Mouse (Mus musculus): ENCODE data around the gene Azi2.

Azi2 gene

DNA sequence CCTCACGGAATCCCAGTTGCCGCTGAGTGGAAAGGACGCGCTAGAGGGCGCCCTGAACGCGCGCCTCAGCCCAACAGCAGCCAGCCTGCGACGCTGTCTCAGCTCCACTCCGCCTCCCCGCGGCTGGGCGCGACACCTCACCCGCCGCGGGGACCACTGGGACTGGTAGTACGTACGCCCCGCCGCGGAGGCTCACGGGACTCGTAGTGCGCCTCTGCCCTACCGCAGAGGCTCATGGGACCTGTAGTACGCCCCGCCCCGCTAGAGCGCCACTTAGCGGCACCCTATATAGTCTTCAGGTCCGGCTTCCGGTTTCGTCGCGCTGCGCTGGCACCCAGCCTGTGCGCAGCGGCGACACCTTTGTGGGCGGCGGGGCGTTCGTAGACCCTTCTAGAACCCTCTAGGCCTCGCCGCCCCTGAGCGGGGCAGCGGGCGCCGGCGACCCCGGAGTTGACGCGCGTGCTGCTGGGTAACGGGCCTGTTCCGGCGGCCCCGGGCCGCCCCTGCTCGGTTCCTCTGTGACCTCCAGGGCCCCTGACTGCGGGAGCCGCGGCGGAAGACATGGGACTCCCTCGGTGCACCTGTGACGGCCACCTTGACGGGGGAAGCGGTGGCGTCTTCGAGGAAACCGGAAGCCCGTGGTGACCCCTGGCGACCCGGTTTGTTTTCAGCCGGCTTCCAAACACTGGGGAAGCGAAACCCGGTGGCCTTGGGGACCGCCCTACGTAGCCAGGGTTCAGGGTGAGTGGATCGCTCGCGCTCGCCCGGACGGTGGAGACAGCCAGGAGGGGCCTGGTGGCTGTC is at the start of gene Azi2:
Gene Azi2, plus strand, starts transcription at position 282 of the 804 bp plus-strand sequence.
- in situ Hi-C loops (cut with MboI, MseI), result loop anchor here (5.0 to 25.0 kb wide), 3 partner anchors 117 to 1897 kb away; partner anchors contain the start of genes Gorasp1 (in 1 of the 2) and Ttc21a (in 1 of the 2)

- in situ Hi-C loops (cut with MboI, MseI), result no loop called here
Observed at GRCm38 (mm10) chr9:117996631-117997030, 43.7 kb upstream of the Azi2 start.

DNA sequence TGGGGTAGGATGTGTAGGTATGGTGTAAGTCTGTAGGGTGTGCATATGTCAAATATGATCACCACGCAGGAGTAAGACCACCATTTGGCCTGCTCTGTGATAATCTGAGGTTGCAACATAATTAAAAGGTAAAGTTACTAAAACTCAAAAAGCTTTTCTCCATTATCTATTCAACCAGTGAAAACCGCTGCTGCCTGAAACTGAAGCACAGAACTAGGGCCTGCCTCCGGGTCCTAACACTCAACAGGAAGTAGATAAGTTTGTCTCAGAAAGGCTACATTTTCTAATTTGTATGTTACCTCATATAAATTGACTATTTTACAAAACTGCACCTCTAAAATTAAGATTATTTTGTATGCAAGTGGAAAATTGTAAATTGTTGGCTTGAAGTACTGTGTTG is 38.8 kb upstream of the Azi2 start:
- in situ Hi-C loops (cut with MboI, MseI), result no loop called here

DNA sequence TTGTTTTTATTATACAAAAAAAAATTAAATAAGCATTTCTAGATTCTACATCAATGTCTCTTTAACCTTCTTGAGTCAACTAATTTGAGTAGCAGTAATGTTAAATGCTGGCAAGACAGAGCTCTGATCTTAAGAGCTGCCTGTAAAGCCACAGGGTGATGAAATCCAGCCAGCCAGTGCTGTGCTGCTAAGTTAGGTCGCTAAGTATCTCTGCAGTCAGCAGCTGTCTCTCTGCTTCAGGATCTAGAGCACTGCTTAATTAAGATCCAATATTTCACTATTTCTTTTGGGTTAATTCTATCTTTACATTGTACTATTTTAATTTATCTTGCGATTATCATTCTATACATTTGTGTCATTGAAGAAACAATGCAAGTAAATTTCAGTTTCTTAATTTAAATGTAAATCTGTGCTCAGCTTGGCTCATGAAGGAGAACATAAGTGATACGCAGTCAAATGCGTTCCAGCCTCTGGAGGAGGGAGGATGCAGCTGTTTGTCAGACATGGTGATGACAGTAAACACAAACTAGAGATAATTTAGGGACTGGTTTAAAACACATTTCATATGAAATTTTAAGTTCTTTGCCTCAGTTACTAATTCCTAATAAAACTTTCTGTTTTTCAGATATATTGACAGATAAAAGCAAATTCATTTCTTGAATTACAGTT is 36.9 kb upstream of the Azi2 start:
- in situ Hi-C loops (cut with MboI, MseI), result no loop called here

DNA sequence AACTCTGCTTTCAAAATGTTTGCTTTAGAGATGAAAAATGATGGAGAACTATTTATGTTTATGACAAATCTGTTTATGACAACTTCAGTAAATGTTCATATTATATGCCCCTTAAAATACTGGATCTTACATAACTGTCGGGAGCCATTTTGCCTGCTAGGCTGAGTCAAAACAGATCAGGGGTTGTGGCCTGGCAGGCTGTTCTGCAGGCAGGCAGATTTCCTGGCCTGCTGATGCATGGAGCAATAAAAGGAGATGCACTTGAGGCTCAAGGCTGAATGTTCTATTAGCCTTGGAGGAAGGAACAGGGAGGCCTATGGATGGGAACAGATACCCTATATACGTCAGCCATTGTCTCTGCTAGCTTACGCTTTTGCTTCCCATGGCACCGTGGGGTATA is 36.4 kb upstream of the Azi2 start:
- in situ Hi-C loops (cut with MboI, MseI), result no loop called here

- in situ Hi-C loops (cut with MboI, MseI), result no loop called here
Observed at GRCm38 (mm10) chr9:118012928-118013327, 27.4 kb upstream of the Azi2 start.

GRCm38 (mm10) chr9:118024966-118025365 is 15.3 kb upstream of the Azi2 start:
- in situ Hi-C loops (cut with MboI, MseI), result loop anchor here in 1 of 2 experiments (25.0 kb wide), 1 partner anchor 1912 kb away; the partner anchor contains the start of genes Gorasp1 and Ttc21a

DNA sequence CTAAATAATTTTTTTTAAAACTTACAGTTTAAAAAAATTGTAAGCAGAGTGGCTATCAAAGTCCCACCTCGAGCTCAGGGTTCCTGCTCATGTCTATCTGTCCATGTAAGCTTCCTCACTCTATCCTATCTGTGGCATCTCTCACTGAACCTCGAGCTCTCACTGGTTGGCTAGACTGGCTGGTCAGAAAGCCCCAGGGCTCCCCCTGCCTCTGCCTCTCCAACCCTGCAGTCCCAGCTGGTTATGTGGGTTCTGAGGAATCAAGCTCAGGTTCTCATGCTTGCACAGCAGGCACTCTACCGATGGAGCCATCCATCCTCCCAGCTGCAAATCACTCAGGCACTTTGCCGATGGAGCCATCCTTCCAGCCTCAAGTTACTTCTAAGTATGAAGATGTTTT is 10.8 kb upstream of the Azi2 start:
- in situ Hi-C loops (cut with MboI, MseI), result loop anchor here in 1 of 2 experiments (25.0 kb wide), 1 partner anchor 1908 kb away; the partner anchor contains the start of genes Gorasp1 and Ttc21a

GRCm38 (mm10) chr9:118030252-118030651 is 10.0 kb upstream of the Azi2 start:
- in situ Hi-C loops (cut with MboI, MseI), result loop anchor here (10.0 to 25.0 kb wide), 2 partner anchors 165 to 1907 kb away; partner anchors contain the start of genes Gorasp1 (in 1 of the 2) and Ttc21a (in 1 of the 2)

DNA sequence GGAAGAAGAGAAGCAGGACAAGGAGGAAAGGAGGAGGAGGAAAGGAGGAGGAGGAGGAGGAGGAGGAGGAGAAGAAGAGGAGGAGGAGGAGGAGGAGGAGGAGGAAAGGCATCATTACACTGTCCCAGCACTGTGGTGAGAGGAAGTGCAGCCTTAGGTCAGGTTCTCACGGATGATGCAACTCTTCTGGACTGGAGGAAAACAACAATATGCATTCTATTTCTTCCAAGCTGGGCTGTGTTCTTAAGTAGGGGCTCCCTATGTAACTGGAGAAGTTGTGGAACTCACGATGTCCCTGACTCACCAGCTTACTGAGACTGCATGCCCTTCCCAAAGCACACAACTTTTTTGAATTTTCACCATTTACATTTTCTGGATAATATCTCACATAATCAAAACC is 8.6 kb upstream of the Azi2 start:
- in situ Hi-C loops (cut with MboI, MseI), result loop anchor here (10.0 to 25.0 kb wide), 2 partner anchors 167 to 1906 kb away; partner anchors contain the start of genes Gorasp1 (in 1 of the 2) and Ttc21a (in 1 of the 2)

- in situ Hi-C loops (cut with MboI, MseI), result loop anchor here (5.0 to 25.0 kb wide), 3 partner anchors 128 to 1902 kb away; partner anchors contain the start of genes Gorasp1 (in 1 of the 2) and Ttc21a (in 1 of the 2)
Observed at GRCm38 (mm10) chr9:118034990-118035389, 5.3 kb upstream of the Azi2 start.

- in situ Hi-C loops (cut with MboI, MseI), result loop anchor here (5.0 to 25.0 kb wide), 3 partner anchors 116 to 1896 kb away; partner anchors contain the start of genes Gorasp1 (in 1 of the 2) and Ttc21a (in 1 of the 2)
Observed at GRCm38 (mm10) chr9:118041022-118041400, 712 bp downstream of the Azi2 start.

- in situ Hi-C loops (cut with MboI, MseI), result loop anchor here (5.0 to 25.0 kb wide), 3 partner anchors 116 to 1896 kb away; partner anchors contain the start of genes Gorasp1 (in 1 of the 2) and Ttc21a (in 1 of the 2)
Observed at GRCm38 (mm10) chr9:118041646-118042045, 1.3 kb downstream of the Azi2 start.

GRCm38 (mm10) chr9:118042738-118043137 is 2.4 kb downstream of the Azi2 start:
- in situ Hi-C loops (cut with MboI, MseI), result loop anchor here (5.0 to 25.0 kb wide), 3 partner anchors 115 to 1895 kb away; partner anchors contain the start of genes Gorasp1 (in 1 of the 2) and Ttc21a (in 1 of the 2)

DNA sequence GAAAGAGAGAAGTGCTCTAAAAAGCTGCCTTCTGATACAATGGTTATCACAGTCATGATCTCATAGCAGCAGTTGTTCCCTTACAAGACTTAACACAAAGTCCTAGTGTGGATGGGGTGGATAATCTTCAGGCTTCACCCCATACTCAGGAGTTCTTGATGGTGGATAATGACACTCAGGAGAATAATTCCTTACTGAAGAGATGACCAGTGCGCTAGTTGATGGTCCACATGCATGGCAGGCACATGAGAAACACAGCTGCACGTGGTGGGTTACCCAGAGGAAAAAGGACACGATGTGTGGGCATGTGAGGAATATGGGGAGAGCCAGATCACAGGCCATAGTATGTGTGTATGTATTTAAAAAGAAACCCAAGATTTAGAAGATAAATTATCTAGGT is 3.3 kb downstream of the Azi2 start:
- in situ Hi-C loops (cut with MboI, MseI), result loop anchor here (5.0 to 25.0 kb wide), 3 partner anchors 114 to 1894 kb away; partner anchors contain the start of genes Gorasp1 (in 1 of the 2) and Ttc21a (in 1 of the 2)

DNA sequence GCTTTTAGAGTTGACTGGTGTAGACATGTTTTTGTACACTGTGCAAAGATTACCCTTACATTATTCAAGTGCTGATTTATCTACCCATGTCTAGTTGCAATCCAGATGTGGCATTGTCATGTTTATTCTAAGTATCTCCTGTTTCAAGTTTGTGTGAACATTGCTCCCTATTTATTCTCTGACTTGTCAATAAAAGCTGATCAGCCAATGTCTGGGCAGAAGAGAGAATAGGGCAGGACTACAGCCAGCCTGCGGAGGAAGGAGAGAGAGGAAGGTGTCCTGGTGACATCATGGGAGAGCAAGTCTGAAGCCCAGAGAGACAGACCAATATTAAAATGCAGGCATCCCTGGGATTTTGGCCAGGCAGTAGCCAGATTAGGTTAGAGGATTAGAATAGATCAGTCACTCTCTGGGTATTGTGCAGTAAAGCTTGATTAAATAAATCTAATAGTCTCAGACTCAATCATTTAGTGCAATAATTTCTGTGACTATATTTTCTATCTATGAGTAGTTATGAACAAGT is 4.8 kb downstream of the Azi2 start:
- in situ Hi-C loops (cut with MboI, MseI), result loop anchor here in 1 of 2 experiments (25.0 kb wide), 1 partner anchor 1892 kb away; the partner anchor contains the start of genes Gorasp1 and Ttc21a

GRCm38 (mm10) chr9:118053286-118053685 is 13.0 kb downstream of the Azi2 start:
- in situ Hi-C loops (cut with MboI, MseI), result loop anchor here in 1 of 2 experiments (5.0 kb wide), 1 partner anchor 104 kb away; no protein-coding TSS in a partner anchor

DNA sequence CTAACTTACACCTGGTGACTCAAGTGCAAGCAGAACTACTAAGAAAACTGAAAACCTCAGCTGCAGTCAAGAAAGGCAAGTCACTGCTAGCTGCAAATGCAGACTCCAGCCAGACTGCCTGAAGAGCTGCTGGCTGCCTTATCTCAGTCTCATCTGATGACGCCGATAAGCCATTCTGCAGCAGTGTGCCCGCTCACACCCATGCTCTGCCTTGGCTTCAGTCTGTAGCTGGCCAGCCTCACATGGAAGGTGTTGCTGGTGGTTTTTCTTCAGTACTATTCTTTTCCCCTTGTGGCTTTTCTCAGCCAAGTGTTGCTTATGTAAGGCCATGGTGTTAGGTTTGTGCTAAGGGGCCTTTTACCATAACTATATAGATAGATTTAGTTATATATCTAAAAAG is 18.8 kb downstream of the Azi2 start:
- in situ Hi-C loops (cut with MboI, MseI), result no loop called here

DNA sequence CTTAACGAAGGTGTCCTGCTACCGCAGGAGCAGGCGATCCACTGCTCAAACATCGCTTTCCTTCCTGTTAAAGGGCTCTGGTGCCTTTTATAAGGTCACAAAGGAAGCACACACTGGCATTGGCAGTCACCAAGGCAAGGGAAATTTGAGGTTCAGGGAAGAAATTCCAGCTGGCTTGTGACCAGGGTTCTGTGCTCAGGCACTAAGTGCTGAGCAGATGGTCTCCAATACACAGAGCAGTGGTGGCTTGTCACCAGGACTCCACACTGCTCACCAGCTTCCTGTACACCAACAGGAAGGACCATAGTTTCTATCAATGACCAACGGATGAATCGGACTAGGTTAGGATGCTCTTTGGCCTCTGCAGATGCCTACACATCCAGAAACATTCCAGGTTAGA is 30.1 kb downstream of the Azi2 start:
- in situ Hi-C loops (cut with MboI, MseI), result no loop called here

- in situ Hi-C loops (cut with MboI, MseI), result no loop called here
Observed at GRCm38 (mm10) chr9:118071337-118071736, 31.0 kb downstream of the Azi2 start.

GRCm38 (mm10) chr9:118072101-118072500 is 31.8 kb downstream of the Azi2 start:
- in situ Hi-C loops (cut with MboI, MseI), result no loop called here

All from T-helper 17 cell (primary cell).